Comparison of ENCODE assay signal across 22 mouse cellular contexts in genomic region chr11:84797026-84797425, GRCm38 (mm10). TPM values are rescaled to one million over a fixed set of nuclear protein-coding genes. Genes with fewer than 3 reads are reported as not detected.
DNase-seq lines count a peak whose midpoint lies in the region; ATAC-seq and TF ChIP-seq lines count a peak whose summit lies in the region.
"Had no signal": no experiment of that assay in that cellular context is flagged by ENCODE, and none has a peak within 500 bp of the region (broad histone marks: within the 10 kb centered on the region; RNA-seq: fewer than 3 reads in every experiment).

No protein-coding gene starts in this region.

- peaks cover 23% of the 10 kb centered on the region for H3K4me1 ChIP-seq in hindbrain, embryonic 10.5 days (replicated peaks)
- H3K4me1 ChIP-seq in hindbrain, embryonic 14.5 days (replicated peaks; ENCODE audit: control insufficient read depth, insufficient read depth, low read length) = peaks cover 10% of the 10 kb centered on the region
- H3K4me1 ChIP-seq in testis, adult 2 months (ENCODE audit: control insufficient read depth, insufficient read depth, low read length) = peaks cover 16% of the 10 kb centered on the region
- 0 out of 2 replicates have a peak, but pooled peaks cover 4% of the 10 kb centered on the region for H3K4me1 ChIP-seq in hindbrain, postnatal 0 days (ENCODE audit: insufficient read depth, low read length)
- H3K4me1 ChIP-seq: lung, embryonic 15.5 days; stomach, embryonic 15.5 days had no signal

- H3K9me3 ChIP-seq in hindbrain, embryonic 10.5 days = 0 out of 2 replicates have a peak, but pooled peaks cover 5% of the 10 kb centered on the region
- H3K9me3 ChIP-seq in hindbrain, embryonic 14.5 days (ENCODE audit: control insufficient read depth, low read length) = no peaks in the 10 kb centered on the region
- no peaks in the 10 kb centered on the region for H3K9me3 ChIP-seq in hindbrain, postnatal 0 days (ENCODE audit: low read length)
- H3K9me3 ChIP-seq: heart, embryonic 10.5 days; hindbrain, embryonic 15.5 days; lung, embryonic 15.5 days; stomach, embryonic 15.5 days had no signal

- no peak overlapping the region for H3K27ac ChIP-seq in hindbrain, embryonic 10.5 days
- H3K27ac ChIP-seq in hindbrain, embryonic 14.5 days = no peak overlapping the region
- no peak overlapping the region for H3K27ac ChIP-seq in testis, adult 2 months (ENCODE audit: control insufficient read depth, insufficient read depth, low read depth, low read length)
- H3K27ac ChIP-seq in hindbrain, postnatal 0 days = no peak overlapping the region
- H3K27ac ChIP-seq: heart, embryonic 10.5 days; hindbrain, embryonic 15.5 days; kidney, postnatal 0 days; liver, embryonic 14.5 days; lung, embryonic 15.5 days; macrophage; stomach, embryonic 15.5 days had no signal

- DNase-seq in hindbrain, embryonic 10.5 days (ENCODE audit: low spot score) = peak; percentile 33
- DNase-seq in hindbrain, embryonic 14.5 days (ENCODE audit: low spot score) = no peak
- DNase-seq in testis, postnatal 14 days (ENCODE audit: low spot score) = no peak
- peak; percentile 42 for DNase-seq in hindbrain, postnatal 0 days (ENCODE audit: low spot score)
- no peak for DNase-seq in spleen, postnatal 14 days (ENCODE audit: low spot score in 2 of 2)
- DNase-seq in urinary bladder, adult 18-20 months (ENCODE audit: low spot score in 2 of 2) = no peak
- DNase-seq in adrenal gland, postnatal 36 days = no peak
- DNase-seq: adrenal gland, adult 8-10 months; B cell, adult 2 months; kidney, adult 11 months; layer of hippocampus, postnatal 36 days; right cerebral cortex, postnatal 25 days had no signal

- no peak overlapping the region for H3K9ac ChIP-seq in hindbrain, embryonic 14.5 days
- no peak overlapping the region for H3K9ac ChIP-seq in hindbrain, postnatal 0 days (replicated peaks; ENCODE audit: low read length)
- H3K9ac ChIP-seq: hindbrain, embryonic 15.5 days; liver, embryonic 14.5 days; lung, embryonic 15.5 days; stomach, embryonic 15.5 days had no signal

- no peak for TF ChIP-seq POLR2A in testis, adult 2 months (IDR thresholded peaks at IDR 0.05; ENCODE audit: control insufficient read depth, low read depth, low read length)

- TF ChIP-seq CTCF in testis, adult 2 months (IDR thresholded peaks at IDR 0.05; ENCODE audit: control insufficient read depth, insufficient read depth, insufficient replicate concordance, low read depth, low read length) = no peak
- TF ChIP-seq CTCF in hindbrain, postnatal 0 days (IDR thresholded peaks at IDR 0.05; ENCODE audit: low read depth) = no peak

- H3K4me2 ChIP-seq in hindbrain, embryonic 14.5 days (replicated peaks) = no peak overlapping the region
- no peak overlapping the region for H3K4me2 ChIP-seq in hindbrain, postnatal 0 days (ENCODE audit: low read depth, low read length)
- H3K4me2 ChIP-seq: hindbrain, embryonic 15.5 days; lung, embryonic 15.5 days; stomach, embryonic 15.5 days had no signal

- H3K4me3 ChIP-seq in hindbrain, embryonic 10.5 days = no peak overlapping the region
- no peak overlapping the region for H3K4me3 ChIP-seq in hindbrain, embryonic 14.5 days (replicated peaks; ENCODE audit: low read length)
- H3K4me3 ChIP-seq in testis, adult 2 months (ENCODE audit: control insufficient read depth, low read depth, low read length) = peak overlapping the region; percentile 67
- no peak overlapping the region for H3K4me3 ChIP-seq in hindbrain, postnatal 0 days (ENCODE audit: low read length)
- H3K4me3 ChIP-seq: erythroblast, embryonic 14.5 days; heart, embryonic 10.5 days; hindbrain, embryonic 15.5 days; lung, embryonic 15.5 days; stomach, embryonic 15.5 days had no signal

- no peak for ATAC-seq in hindbrain, embryonic 14.5 days (ENCODE audit: low FRiP score)
- no peak for ATAC-seq in hindbrain, postnatal 0 days
- ATAC-seq: forebrain, embryonic 16.5 days had no signal

- H3K36me3 ChIP-seq in hindbrain, embryonic 10.5 days = no peaks in the 10 kb centered on the region
- no peaks in the 10 kb centered on the region for H3K36me3 ChIP-seq in hindbrain, embryonic 14.5 days (replicated peaks; ENCODE audit: control insufficient read depth, insufficient read depth)
- no peaks in the 10 kb centered on the region for H3K36me3 ChIP-seq in testis, adult 2 months (ENCODE audit: control insufficient read depth, insufficient read depth, low read length)
- H3K36me3 ChIP-seq in hindbrain, postnatal 0 days (ENCODE audit: insufficient read depth, low read length) = no peaks in the 10 kb centered on the region
- H3K36me3 ChIP-seq: heart, embryonic 10.5 days; hindbrain, embryonic 15.5 days; lung, embryonic 15.5 days; stomach, embryonic 15.5 days had no signal

- 43% methylated on average over 10 of the region's 10 CpGs for WGBS in hindbrain, embryonic 10.5 days
- WGBS in hindbrain, embryonic 14.5 days = 20% methylated on average over 10 of the region's 10 CpGs
- WGBS in hindbrain, postnatal 0 days = 27% methylated on average over 10 of the region's 10 CpGs

- H3K27me3 ChIP-seq in hindbrain, embryonic 10.5 days (ENCODE audit: insufficient read depth, poor library complexity, severe bottlenecking) = peaks cover 42% of the 10 kb centered on the region
- no peaks in the 10 kb centered on the region for H3K27me3 ChIP-seq in hindbrain, embryonic 14.5 days (ENCODE audit: control insufficient read depth, insufficient read depth, low read length)
- H3K27me3 ChIP-seq in testis, adult 2 months (ENCODE audit: control insufficient read depth, insufficient read depth, low read length) = no peaks in the 10 kb centered on the region
- H3K27me3 ChIP-seq in hindbrain, postnatal 0 days (ENCODE audit: insufficient read depth, low read length) = no peaks in the 10 kb centered on the region
- H3K27me3 ChIP-seq: hindbrain, embryonic 15.5 days; lung, embryonic 15.5 days had no signal

RNA-seq across cellular contexts. Expression of gene Mrm1, which starts 22.3 kb away (rescaled TPM):
- 12.2 and 13.9 TPM in 2 replicates for polyA plus RNA-seq in hindbrain, embryonic 10.5 days (2016; fragmentation: Nextera tagmentation; extraction: Ambion mirVana)
- 12.2 and 16.0 TPM in 2 replicates for polyA plus RNA-seq in hindbrain, embryonic 14.5 days (2014; fragmentation: Nextera tagmentation; extraction: Ambion mirVana)
- 3.6 and 4.2 TPM in 2 replicates for polyA plus RNA-seq in testis, adult 2 months (2012; rRNA removed)
- total RNA-seq in hindbrain, postnatal 0 days (2014; rRNA removed) = 15.0 and 23.0 TPM in 2 replicates
- polyA plus RNA-seq in hindbrain, postnatal 0 days (2015; fragmentation: Nextera tagmentation; extraction: Ambion mirVana) = 17.1 and 20.9 TPM in 2 replicates
- 10 to 100 TPM; 14.7 to 22.1 TPM for total RNA-seq in adrenal gland, postnatal 36 days (2021)

RNA-seq across cellular contexts. Expression of gene Dhrs11, which starts 31.8 kb away (rescaled TPM):
- 13.1 and 15.1 TPM in 2 replicates for polyA plus RNA-seq in hindbrain, embryonic 10.5 days (2016; fragmentation: Nextera tagmentation; extraction: Ambion mirVana)
- polyA plus RNA-seq in hindbrain, embryonic 14.5 days (2014; fragmentation: Nextera tagmentation; extraction: Ambion mirVana) = 10.2 and 10.5 TPM in 2 replicates
- polyA plus RNA-seq in testis, adult 2 months (2012; rRNA removed) = 34.0 and 35.2 TPM in 2 replicates
- 12.4 and 14.3 TPM in 2 replicates for total RNA-seq in hindbrain, postnatal 0 days (2014; rRNA removed)
- polyA plus RNA-seq in hindbrain, postnatal 0 days (2015; fragmentation: Nextera tagmentation; extraction: Ambion mirVana) = 13.8 and 16.4 TPM in 2 replicates
- total RNA-seq in adrenal gland, postnatal 36 days (2021) = 10 to 100 TPM; 36.4 to 45.0 TPM

Comparison
In these comparisons a context has a peak if more than half of its experiments do, and no peak if none do; other contexts are left out.
1. DNase-seq: peak in hindbrain, embryonic 10.5 days (single experiment) and hindbrain, postnatal 0 days (single experiment); none in hindbrain, embryonic 14.5 days (single experiment), testis, postnatal 14 days (single experiment), spleen, postnatal 14 days (0 of 2), urinary bladder, adult 18-20 months (0 of 2) and adrenal gland, postnatal 36 days (0 of 2).